Mouse (Mus musculus) gastrocnemius, postnatal 36 days (tissue): ENCODE data around the gene Yipf4. TPM values are rescaled to one million over a fixed set of nuclear protein-coding genes. Genes with fewer than 3 reads are reported as not detected.

Experiments
- DNase-seq, 2 experiments: peaks; one replicate each; pipeline ENCODE4 v3.0.0; 2022
- intact Hi-C: fragments of 180-260 bp; cut with DNase I; formaldehyde crosslinking; loops from one replicate; pipeline ENCODE4 v1.15.1; 2025
- total RNA-seq, 2 experiments: library from RNA; stranded (reverse); gene quantifications; 2 replicates each; pipeline ENCODE4 v1.2.3; 2021

Gene Yipf4
- total RNA-seq, 2 experiments from 2014 or later, result 19.5 to 25.6 TPM

DNA sequence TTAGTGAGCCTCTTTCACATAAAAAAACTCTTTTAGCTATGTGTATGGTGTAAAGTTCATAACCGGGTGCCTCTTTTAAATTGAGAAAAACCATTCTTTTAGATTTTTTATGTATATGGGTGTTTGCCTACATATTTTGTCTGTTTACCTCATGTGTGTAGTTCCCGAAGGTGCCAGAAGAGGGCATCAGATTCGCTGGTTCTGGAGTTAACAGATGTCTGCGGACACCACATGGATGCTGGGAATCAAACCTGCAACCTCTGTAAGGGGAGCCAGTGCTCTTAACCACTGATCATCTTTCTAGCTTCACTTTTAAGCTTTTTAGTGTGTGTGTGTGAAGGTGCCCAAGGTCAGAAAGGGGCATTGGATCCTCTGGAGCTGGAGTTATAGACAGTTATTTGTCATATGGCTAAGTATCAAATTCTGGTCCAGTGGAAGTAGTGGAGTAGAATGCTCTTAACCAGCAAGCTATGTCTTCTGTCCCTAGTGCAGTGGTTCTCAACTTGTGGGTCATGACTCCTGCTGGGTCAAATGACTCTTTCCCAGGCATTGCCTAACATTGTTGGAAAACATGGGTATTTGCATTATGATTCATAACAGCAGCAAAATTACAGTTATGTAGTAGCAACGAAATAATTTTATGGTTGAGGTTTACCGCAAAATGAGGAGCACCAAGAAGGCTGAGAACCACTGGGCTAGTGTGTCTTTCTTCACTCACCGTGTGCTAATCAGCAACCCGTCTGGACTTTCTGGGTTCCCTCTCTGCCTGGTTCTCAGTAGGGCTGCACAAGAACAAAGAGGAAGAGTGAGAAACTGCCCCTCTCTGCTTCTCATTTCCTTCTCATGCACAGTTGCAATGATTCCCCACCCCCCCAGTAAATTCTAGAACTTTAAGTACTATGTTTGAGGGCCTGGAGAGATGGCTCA lies 33.8 kb downstream of the Yipf4 start:
- no peak for DNase-seq
- intact Hi-C loops, result no loop called here

DNA sequence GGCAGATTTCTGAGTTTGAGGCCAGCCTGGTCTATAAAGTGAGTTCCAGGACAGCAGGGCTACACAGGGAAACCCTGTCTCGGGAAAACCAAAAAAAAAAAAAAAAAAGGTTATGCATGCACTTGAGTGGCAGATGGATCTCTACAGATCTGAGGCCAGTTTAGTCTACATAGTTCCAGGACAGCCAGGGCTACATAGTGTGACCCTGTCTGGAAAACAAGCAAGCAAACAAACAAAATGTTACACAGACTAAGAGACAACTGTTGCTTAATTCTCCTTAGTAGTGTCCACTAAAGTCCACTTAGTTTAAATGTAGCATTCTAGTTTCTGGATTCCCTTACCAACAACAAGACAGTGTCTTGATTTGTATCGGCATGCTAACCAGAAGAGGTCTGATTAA lies 36.8 kb downstream of the Yipf4 start:
- intact Hi-C loops, result loop anchor here (5.0 kb wide), 1 partner anchor 34 kb away; no protein-coding TSS in a partner anchor
- DNase-seq, result no peak

DNA sequence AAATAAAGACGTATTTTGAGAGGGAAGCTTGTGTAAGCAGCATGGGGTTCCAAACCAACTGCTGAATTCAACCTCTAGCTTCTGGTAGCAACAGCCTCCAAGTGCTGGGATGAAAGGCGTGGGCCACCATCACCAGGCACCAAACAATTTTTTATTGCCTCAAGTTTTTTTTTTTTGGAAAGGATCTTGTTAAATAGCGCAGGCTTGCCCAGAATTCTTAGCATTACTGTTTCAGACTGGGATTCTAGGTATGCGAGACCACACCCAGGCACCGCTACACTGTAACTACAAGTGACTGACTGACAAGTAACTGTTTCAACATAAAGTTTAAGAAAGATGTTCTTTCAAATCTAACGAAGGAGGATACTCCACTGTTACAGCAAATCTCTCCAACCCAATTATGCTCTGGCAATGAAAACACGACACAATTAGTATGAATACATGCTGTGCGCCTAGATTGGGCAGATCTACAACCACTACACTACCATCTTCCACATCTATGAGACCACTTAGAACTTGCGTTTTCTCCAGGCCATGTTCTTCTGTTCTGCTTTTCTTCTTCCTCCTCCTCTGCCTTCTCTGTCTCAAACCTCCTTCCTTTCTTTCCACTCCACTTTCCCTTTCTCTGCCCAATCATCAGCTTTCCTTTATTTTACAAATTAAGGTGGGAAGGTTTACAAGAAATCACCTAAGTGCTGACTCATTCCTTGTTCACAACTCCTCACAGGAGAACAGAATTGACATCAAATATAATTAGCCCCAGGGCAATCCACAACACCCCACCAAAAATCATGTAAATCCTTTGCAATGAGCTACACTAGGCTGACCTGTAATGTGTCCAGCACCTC lies 37.7 kb downstream of the Yipf4 start:
- intact Hi-C loops, result loop anchor here (5.0 kb wide), 1 partner anchor 35 kb away; no protein-coding TSS in a partner anchor

DNA sequence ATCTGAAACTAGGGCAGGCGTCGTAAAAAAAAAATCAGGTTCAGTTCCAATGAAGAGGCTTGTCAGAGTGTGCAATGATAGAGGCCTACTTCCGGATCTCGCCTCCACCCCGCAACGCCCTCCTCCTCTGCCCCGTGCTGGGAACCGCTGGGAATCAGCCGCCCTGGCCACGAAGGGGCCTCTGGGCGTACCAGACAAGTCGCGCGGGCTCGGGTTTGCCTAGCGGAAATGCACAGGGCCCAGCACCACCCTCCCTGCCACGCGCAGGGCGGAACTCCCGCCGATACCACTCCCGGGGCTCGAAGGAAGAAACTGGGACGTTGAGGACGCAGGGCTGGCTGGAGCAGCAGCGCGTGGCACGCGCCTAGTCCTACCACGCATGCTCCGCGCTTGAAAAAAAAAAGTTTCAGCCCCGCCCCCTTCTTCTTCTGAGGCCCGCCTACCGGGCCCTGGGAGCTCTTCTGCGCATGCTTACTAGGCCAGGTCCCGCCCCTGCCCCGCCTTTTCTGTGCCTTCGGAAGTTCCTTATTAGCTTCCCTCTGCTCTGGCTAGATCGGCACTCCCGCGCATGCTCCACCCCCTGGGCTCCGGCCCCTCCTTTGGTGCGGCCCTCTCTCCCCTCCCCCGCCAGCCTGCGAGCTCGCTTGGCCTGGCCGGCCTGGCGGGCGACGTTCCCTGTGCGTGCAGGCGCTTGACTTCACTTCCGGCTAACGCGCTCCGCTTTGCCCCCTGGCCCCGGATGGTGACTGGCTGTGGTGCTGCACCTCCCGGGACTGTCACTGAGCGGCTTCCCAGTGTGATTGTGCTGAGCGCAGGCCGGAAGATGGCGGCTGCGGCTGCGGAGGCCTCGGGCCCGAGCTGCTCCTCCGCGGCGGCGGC lies 38.7 kb downstream of the Yipf4 start, which contains the start of gene Birc6:
Gene Birc6, plus strand, starts transcription at position 567 of the 879 bp plus-strand sequence.
- intact Hi-C loops, result loop anchor here (2.0 to 5.0 kb wide), 2 partner anchors 15 to 36 kb away; no protein-coding TSS in a partner anchor
- DNase-seq, result peak; percentile 100

More for the DNA sequence above, 37.7 kb downstream of the Yipf4 start:
- no peak for DNase-seq

DNA sequence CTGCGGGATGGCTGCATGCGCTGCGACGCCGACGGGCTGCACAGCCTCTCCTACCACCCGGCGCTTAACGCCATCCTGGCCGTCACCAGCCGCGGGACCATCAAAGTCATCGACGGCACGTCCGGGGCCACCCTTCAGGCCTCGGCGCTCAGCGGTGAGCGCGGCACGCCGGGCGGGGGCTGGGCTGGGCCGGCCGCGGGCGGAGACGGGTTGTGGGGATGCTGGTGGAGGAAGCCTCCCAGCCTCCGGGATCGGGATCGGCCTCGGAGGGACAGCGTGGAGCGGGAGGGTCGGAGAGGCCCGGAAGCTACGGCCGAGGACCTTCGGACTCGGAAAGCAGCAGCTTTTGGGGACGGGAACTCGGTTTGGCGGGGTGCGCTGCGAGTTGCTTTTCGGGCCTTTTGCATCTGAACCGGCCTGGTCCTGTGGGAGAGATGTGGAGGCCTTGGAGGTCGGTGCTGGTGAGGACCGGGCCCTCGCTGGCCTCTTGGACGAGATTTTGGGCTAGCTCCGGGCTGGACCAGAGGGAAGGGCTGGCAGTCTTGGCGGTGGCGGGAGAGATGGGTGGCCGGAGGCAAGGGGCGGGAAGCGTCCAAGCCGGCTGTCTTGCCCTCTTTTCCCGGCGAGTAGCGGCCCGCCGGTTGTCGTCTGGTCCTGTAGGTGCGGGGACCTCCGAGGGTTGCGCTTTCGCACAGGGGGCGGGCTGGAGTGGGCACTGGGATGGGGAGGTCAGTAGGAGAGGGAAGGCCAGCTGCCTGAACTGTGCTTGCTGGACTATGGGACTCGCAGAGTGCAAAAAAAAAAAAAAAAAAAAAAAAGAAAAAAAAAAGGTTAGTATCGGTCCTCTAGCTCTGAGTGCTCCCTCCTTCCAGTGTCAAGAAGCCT lies 39.6 kb downstream of the Yipf4 start:
- peak in 1 of 2 experiments; percentile 7 for DNase-seq
- intact Hi-C loops, result loop anchor here (2.0 to 5.0 kb wide), 2 partner anchors 14 to 37 kb away; no protein-coding TSS in a partner anchor

DNA sequence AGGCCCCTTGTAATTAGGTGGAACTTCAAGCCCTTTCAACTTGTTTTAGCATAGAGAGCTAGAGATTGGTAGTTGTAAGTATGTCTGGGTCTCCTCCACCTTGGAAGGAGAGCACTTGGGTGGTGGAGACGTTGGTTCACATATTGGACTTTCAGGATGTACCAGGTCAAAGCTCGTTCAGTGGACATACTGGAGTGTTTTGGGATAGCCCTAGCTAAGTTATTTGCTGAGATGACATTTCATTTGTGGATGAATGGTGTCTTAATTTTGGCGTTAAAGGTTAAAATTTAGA lies 40.2 kb downstream of the Yipf4 start:
- intact Hi-C loops, result loop anchor here (2.0 to 5.0 kb wide), 2 partner anchors 13 to 37 kb away; no protein-coding TSS in a partner anchor
- no peak for DNase-seq

DNA sequence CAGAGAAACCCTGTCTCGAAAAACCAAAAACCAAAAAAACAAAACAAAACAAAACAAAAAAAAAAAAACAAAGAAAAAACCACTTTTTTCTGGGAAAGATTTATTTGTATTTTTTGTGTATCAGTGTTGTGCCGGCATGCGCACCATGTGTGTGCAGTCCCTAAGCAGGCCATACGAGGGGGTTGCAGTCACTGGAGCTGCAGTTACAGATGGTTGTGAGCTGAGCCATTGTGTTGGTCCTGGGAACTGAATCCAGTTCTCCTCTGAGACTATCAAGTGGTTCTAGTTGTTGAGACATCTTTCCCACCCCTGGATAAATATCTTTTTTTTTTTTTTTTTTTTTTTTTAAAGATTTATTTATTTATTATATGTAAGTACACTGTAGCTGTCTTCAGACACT lies 45.7 kb downstream of the Yipf4 start:
- intact Hi-C loops, result no loop called here
- no peak for DNase-seq

DNA sequence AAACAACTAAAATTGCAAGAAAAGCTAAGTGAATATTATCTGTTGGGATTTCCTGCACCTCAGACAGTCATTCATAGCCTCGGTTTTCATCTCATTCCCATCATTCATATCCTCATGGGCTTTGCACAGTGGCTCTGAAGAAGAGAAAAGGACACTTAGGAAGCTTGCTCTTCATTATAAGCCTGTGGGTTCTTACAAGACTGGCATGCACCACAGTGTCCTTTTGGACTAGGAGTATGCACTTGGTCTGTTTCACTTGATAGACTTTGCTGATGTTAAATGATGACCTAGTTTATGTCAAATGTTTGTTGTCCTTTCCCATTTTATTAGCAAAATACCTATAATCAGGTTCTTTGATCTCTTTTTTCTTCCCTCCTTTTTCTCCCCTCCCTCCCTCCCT lies 48.2 kb downstream of the Yipf4 start:
- intact Hi-C loops, result no loop called here
- DNase-seq, result no peak

DNA sequence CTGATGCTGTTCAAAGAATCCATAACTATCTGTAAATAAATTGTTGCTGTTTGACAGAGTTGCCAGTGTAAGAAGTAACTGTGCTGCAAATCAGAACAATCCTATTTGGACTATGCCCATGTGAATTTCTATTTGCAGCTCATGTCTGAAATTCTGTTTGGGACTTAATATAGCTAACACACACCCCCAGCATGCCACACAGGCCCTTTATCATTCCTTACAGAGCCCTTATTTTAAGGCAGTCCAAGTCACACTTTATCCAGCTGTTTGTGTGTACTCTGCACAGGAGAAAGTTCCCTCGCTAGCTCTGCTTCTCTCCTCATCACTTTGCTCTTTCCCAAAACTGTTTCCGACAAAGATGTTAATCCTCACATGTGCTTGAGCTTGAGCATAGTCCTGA lies 54.3 kb downstream of the Yipf4 start:
- DNase-seq, result no peak
- intact Hi-C loops, result loop anchor here (2.0 kb wide), 1 partner anchor 15 kb away; the partner anchor contains the start of gene Birc6

Other genes with a start within 250 kb of the Yipf4 start
- gene Memo1, start 194.0 kb upstream of the Yipf4 start, total RNA-seq, result 10 to 100 TPM; 53.7 to 54.6 TPM
- gene Dpy30, start 165.5 kb upstream of the Yipf4 start, total RNA-seq, result 10 to 100 TPM; 44.7 to 47.3 TPM
- gene Spast, start 150.5 kb upstream of the Yipf4 start, total RNA-seq, result 10 to 100 TPM; 41.3 to 44.0 TPM
- gene Slc30a6, start 93.9 kb upstream of the Yipf4 start, total RNA-seq, result 1 to 10 TPM; 4.3 to 7.0 TPM
- gene Nlrc4, start 30.4 kb upstream of the Yipf4 start, total RNA-seq, result under 1 TPM; 0.08 to 0.25 TPM
- gene Birc6, start 38.8 kb downstream of the Yipf4 start, total RNA-seq, result 10 to 100 TPM; 50.1 to 60.1 TPM
- gene Ttc27, start 228.2 kb downstream of the Yipf4 start, total RNA-seq, result 10 to 100 TPM in 1 of 2 experiments, 1 to 10 TPM in 1; 8.9 to 11.0 TPM